Mouse (Mus musculus) left cerebral cortex, adult 18-20 months (tissue): ENCODE data around the gene Fchsd2. TPM values are rescaled to one million over a fixed set of nuclear protein-coding genes. Genes with fewer than 3 reads are reported as not detected.
A peak's percentile ranks its signal among the peaks of the same experiment; 100 is the strongest.

ENCODE experiments used
- DNase-seq, 2 experiments: peaks; one replicate each; pipeline ENCODE4 v3.0.0; 2021 to 2022; ENCODE audit warnings: low spot score in 2 of 2, mixed read lengths in 1 of 2
- long read RNA-seq, 2 experiments: library from polyadenylated mRNA; stranded (forward); transcript quantifications; one replicate each; pipeline ENCODE4 v2.0.0; 2021
- total RNA-seq, 2 experiments: library from RNA; stranded (reverse); gene quantifications; 2 replicates each; pipeline ENCODE4 v1.2.3; 2021

Fchsd2 gene
- 10 to 100 TPM; 38.2 to 40.2 TPM for total RNA-seq
- long read RNA-seq, experiment 1, full-length matches to known transcripts: 12 of 24 reads
- long read RNA-seq, experiment 1, partial matches to known transcripts: 6 of 24 reads
- long read RNA-seq, experiment 1, other reads (novel, unspliced or antisense): 6 of 24 reads
- long read RNA-seq, experiment 2, full-length matches to known transcripts: 10 of 16 reads
- long read RNA-seq, experiment 2, partial matches to known transcripts: 2 of 16 reads
- long read RNA-seq, experiment 2, other reads (novel, unspliced or antisense): 4 of 16 reads

- no peak for DNase-seq
Observed at GRCm38 (mm10) chr7:101092618-101093017, at the start of gene Fchsd2. Gene Fchsd2 (plus strand): TSS chr7:101092863.

- no peak for DNase-seq
Observed at GRCm38 (mm10) chr7:101043846-101044541, 48.7 kb upstream of the Fchsd2 start.

- DNase-seq: no peak
Observed at GRCm38 (mm10) chr7:101048247-101048646, 44.4 kb upstream of the Fchsd2 start.

GRCm38 (mm10) chr7:101049326-101050087 is 43.2 kb upstream of the Fchsd2 start:
- DNase-seq: no peak

GRCm38 (mm10) chr7:101050724-101051550 is 41.7 kb upstream of the Fchsd2 start:
- DNase-seq: no peak

GRCm38 (mm10) chr7:101051551-101052221 is 41.0 kb upstream of the Fchsd2 start:
- DNase-seq: peak; percentile 46 to 62

- no peak for DNase-seq
Observed at GRCm38 (mm10) chr7:101053136-101053535, 39.5 kb upstream of the Fchsd2 start.

GRCm38 (mm10) chr7:101057309-101057708 is 35.4 kb upstream of the Fchsd2 start:
- no peak for DNase-seq

- no peak for DNase-seq
Observed at GRCm38 (mm10) chr7:101059188-101059587, 33.5 kb upstream of the Fchsd2 start.

GRCm38 (mm10) chr7:101060476-101060875 is 32.2 kb upstream of the Fchsd2 start:
- DNase-seq: no peak

GRCm38 (mm10) chr7:101061381-101061780 is 31.3 kb upstream of the Fchsd2 start:
- peak; percentile 91 to 94 for DNase-seq

- peak in 1 of 2 experiments; percentile 20 for DNase-seq
Observed at GRCm38 (mm10) chr7:101062246-101062645, 30.4 kb upstream of the Fchsd2 start.

- DNase-seq: no peak
Observed at GRCm38 (mm10) chr7:101063523-101063922, 29.1 kb upstream of the Fchsd2 start.

- DNase-seq: no peak
Observed at GRCm38 (mm10) chr7:101064697-101065688, 27.7 kb upstream of the Fchsd2 start.

GRCm38 (mm10) chr7:101066009-101066408 is 26.7 kb upstream of the Fchsd2 start:
- DNase-seq: no peak

- no peak for DNase-seq
Observed at GRCm38 (mm10) chr7:101066650-101067346, 25.9 kb upstream of the Fchsd2 start.

GRCm38 (mm10) chr7:101067521-101067920 is 25.1 kb upstream of the Fchsd2 start:
- DNase-seq: no peak

- DNase-seq: no peak
Observed at GRCm38 (mm10) chr7:101069271-101069670, 23.4 kb upstream of the Fchsd2 start.

GRCm38 (mm10) chr7:101070406-101070805 is 22.3 kb upstream of the Fchsd2 start:
- DNase-seq: no peak
